Mouse (Mus musculus) heart, embryonic 14.5 days (tissue): ENCODE measurements around the gene Tmem199. TPM values are rescaled to one million over a fixed set of nuclear protein-coding genes. Genes with fewer than 3 reads are reported as not detected.

Source experiments
- ATAC-seq: fragments of 200-750 bp; cut with Nextera tagmentation; 2 replicates; pipeline ENCODE4 v1.8.0; 2017; ENCODE audit warnings: low read depth, moderate TSS enrichment; ENCODE audit not compliant: insufficient number of reproducible peaks, insufficient read depth, low FRiP score
- H3K27ac ChIP-seq, 2 experiments: fragments of 200-500 bp in 1 of 2; fragments of 300-500 bp in 1 of 2; sonication (generic) in 1 of 2; replicated peaks in 1 of 2; 2 replicates each; pipeline ENCODE4 v1.5.1; 2012 to 2014; ENCODE audit warnings: low read depth in 2 of 2, low read length in 2 of 2, control low read depth in 1 of 2, mild to moderate bottlenecking in 1 of 2, mixed read lengths in 1 of 2; ENCODE audit not compliant: control insufficient read depth in 1 of 2, insufficient read depth in 1 of 2
- H3K27me3 ChIP-seq: fragments of 300-500 bp; sonication (generic); 2 replicates; pipeline ENCODE4 v1.6.1; 2014; ENCODE audit warnings: mild to moderate bottlenecking, low read length, control low read depth; ENCODE audit not compliant: control insufficient read depth, insufficient read depth
- H3K36me3 ChIP-seq: fragments of 300-500 bp; sonication (generic); 2 replicates; pipeline ENCODE4 v1.6.1; 2014; ENCODE audit warnings: mild to moderate bottlenecking, control low read depth, low read length, mixed read lengths; ENCODE audit not compliant: control insufficient read depth, insufficient read depth
- H3K4me1 ChIP-seq, 2 experiments: fragments of 200-500 bp in 1 of 2; fragments of 300-500 bp in 1 of 2; sonication (generic) in 1 of 2; 2 replicates each; pipeline ENCODE4 v1.6.1; 2012 to 2014; ENCODE audit warnings: low read length in 2 of 2, control low read depth in 1 of 2, mixed read lengths in 1 of 2; ENCODE audit not compliant: control insufficient read depth in 2 of 2, insufficient read depth in 2 of 2
- H3K4me2 ChIP-seq: fragments of 300-500 bp; sonication (generic); 2 replicates; pipeline ENCODE4 v1.6.1; 2014; ENCODE audit warnings: mild to moderate bottlenecking, low read length
- H3K4me3 ChIP-seq, 2 experiments: fragments of 200-500 bp in 1 of 2; fragments of 300-500 bp in 1 of 2; sonication (generic) in 1 of 2; 2 replicates each; pipeline ENCODE4 v1.5.1; 2012 to 2014; ENCODE audit warnings: low read length in 2 of 2, mild to moderate bottlenecking in 2 of 2, control low read depth in 1 of 2, low read depth in 1 of 2, moderate library complexity in 1 of 2; ENCODE audit not compliant: control insufficient read depth in 1 of 2, insufficient read depth in 1 of 2
- H3K9ac ChIP-seq: fragments of 300-500 bp; sonication (generic); 2 replicates; pipeline ENCODE4 v1.6.1; 2014; ENCODE audit warnings: mild to moderate bottlenecking, low read length
- H3K9me3 ChIP-seq: fragments of 300-500 bp; sonication (generic); 2 replicates; pipeline ENCODE4 v1.6.1; 2016; ENCODE audit warnings: low read length, control low read depth; ENCODE audit not compliant: control insufficient read depth
- WGBS: fragments of 180-500 bp; shearing (Covaris S2); extraction: QIAGEN DNeasy Blood & Tissue Kit; methylation state at CpG from one replicate; pipeline ENCODE4 v1.1.7; 2014; 5-methylcytosine and 5-hydroxymethylcytosine counted together
- polyA plus RNA-seq: library from polyadenylated mRNA; unstranded; fragments of >200 nt; fragmentation: Nextera tagmentation; extraction: Ambion mirVana; gene quantifications from 2 replicates; pipeline ENCODE4 v1.2.1, GENCODE M21; 2014

Tmem199 gene
- polyA plus RNA-seq, 1 experiment from 2014 or later = 44.4 TPM

DNA sequence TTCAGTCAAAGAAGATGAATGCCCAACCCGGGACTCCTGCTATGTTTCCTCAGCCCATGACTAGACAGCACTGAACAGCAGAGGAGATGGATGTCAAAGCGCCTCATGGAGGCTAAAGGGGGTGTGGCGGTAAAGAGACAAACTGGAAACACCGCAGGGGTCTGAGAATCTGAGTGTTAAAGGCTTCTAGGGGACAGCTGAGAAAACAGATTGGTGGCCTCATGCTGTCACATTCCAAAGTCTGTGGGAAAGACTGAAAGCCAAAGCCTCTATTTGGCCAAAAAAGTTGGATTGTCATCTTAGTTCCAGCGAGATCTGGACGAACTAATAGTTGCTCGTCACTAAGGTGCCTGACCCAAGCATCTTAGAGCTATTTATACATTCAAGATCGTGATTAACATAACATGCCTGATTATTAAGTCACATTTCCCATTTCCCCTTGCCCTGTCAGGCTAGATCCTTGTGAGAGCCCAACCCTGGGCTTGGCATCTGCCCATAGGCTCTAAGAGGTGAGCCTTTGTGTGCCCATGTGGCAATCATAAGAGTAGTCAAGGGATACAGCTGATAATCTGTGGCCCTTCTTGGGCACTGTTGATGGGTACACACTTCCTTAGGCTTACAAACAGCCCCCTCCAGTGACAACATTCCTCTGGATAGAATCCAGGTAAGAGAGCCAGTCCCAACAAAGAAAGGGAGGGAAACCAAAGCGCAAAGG lies 11.4 kb upstream of the Tmem199 start:
- no peak overlapping the region for H3K9ac ChIP-seq
- WGBS = 73% methylated on average over 9 of the region's 9 CpGs
- H3K9me3 ChIP-seq = no peaks in the 10 kb centered on the region
- H3K4me3 ChIP-seq = no peak overlapping the region
- H3K27ac ChIP-seq = no peak overlapping the region
- no peaks in the 10 kb centered on the region for H3K27me3 ChIP-seq
- no peak for ATAC-seq
- H3K4me2 ChIP-seq = no peak overlapping the region
- H3K4me1 ChIP-seq = no peaks in the 10 kb centered on the region
- H3K36me3 ChIP-seq = peaks cover 100% of the 10 kb centered on the region

DNA sequence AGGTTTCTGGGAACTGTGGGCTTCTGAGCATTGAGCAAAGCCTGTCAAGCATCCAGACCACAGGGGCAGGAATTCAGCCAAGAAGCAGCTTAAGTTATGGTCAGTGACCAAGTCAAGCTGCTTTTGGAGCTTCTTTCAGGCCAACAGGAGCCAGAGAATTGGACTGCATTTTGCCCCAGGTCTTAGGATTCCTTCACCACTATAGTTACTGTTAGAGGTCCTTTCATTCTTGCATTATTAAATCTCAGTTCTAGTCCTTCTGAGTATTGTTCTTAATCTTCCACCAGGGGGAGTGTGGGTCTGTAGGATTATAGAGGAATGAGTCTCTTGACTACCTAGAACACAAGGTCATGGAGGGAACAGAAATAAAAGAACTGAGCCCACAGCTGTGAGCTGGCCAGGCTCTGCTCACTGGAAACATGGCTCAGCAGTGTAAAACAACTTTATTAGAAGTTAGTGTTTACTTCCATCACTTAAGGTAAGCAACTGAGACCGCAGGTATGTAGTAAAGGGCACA lies 10.6 kb upstream of the Tmem199 start:
- Histone ChIP-seq H3K4me2 (no peak overlapping the region), H3K4me1 (no peaks in the 10 kb centered on the region), H3K36me3 (peaks cover 100% of the 10 kb centered on the region), H3K9ac (no peak overlapping the region), H3K4me3 (no peak overlapping the region), H3K27ac (no peak overlapping the region), H3K27me3 (no peaks in the 10 kb centered on the region), H3K9me3 (no peaks in the 10 kb centered on the region)
- 100% methylated on average over 1 of the region's 1 CpGs for WGBS
- no peak for ATAC-seq

DNA sequence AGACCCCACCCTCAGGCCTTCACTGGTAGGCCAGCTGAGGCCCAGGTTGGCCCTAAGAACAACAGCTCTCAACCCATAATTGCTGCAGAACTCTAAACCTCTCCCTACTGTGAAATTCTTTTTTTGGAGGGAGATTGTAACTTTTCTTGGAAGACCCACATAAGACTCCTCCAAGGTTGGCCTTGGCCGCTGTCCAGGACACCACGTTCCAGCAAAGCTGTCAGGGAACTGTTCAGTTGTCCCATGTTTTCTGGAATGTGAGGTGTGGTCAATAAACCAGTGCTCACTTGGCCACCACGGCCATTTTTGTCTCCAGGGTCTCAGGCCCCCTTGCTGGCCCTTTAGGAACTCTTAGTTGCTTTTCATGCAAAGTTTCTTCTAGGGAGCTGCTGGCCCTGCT lies 9.9 kb upstream of the Tmem199 start:
- WGBS = 79% methylated on average over 3 of the region's 3 CpGs
- no peak for ATAC-seq
- Histone ChIP-seq H3K9me3 (no peaks in the 10 kb centered on the region), H3K9ac (no peak overlapping the region), H3K4me2 (no peak overlapping the region), H3K27me3 (no peaks in the 10 kb centered on the region), H3K4me3 (no peak overlapping the region), H3K27ac (no peak overlapping the region), H3K4me1 (no peaks in the 10 kb centered on the region), H3K36me3 (peaks cover 97% of the 10 kb centered on the region)

DNA sequence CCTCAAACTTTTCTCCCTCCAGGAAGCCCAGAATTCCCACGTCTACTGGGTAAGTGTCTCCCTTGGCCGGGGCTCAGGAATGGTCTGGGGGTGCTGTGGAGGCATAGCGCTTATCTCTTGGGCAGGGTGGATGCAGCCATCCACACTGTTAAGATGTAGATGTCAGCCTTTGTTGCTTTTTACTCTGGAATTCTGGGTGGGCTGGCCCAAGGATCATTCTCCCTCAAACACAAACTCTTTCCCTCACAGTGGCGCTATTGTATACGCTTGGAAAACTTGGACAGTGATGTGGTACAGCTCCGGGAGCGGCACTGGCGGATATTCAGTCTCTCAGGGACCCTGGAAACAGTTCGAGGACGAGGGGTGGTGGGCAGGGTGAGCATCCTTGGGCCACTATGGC lies 7.0 kb upstream of the Tmem199 start:
- no peak overlapping the region for H3K4me3 ChIP-seq
- H3K9ac ChIP-seq = no peak overlapping the region
- H3K4me1 ChIP-seq = no peaks in the 10 kb centered on the region
- WGBS = 91% methylated on average over 10 of the region's 10 CpGs
- ATAC-seq = no peak
- H3K27ac ChIP-seq = no peak overlapping the region
- H3K4me2 ChIP-seq = no peak overlapping the region
- H3K9me3 ChIP-seq = no peaks in the 10 kb centered on the region
- no peaks in the 10 kb centered on the region for H3K27me3 ChIP-seq
- H3K36me3 ChIP-seq = peaks cover 97% of the 10 kb centered on the region

DNA sequence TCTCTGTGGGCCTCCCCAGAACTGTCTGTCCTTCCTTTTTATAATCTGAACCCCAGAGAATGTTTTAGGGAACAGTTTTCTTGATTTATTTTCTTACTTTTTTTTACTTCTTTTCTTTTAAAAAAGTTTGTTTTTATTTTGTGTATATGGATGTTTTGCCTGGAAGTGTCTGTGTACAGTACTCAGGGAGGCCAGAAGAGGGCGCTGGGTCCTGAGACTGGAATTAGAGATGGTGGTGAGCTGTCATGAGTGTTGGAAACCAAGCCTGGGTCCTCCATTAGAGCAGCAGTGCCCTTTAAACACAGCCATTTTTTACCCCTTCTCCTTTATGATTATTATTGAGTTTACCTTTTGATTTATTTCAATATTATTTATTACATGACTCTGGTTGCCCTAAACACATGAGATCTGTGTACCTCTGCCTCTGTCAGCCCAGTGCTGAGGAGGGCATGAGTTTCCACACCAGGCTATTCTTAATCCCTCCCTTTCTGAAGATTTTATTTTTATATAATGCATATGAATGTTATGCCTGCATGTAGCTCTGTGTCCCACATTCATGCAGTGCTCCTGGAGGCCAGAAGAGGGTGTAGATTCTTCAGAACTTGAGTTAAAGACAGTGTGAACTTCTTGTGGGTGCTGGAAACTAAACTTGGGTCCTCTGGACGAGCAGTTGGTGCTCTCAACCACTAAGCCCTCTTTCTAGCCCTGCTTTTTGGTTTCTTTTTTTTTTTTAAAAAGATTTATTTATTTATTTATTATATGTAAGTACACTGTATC lies 3.8 kb upstream of the Tmem199 start:
- no peak overlapping the region for H3K4me3 ChIP-seq
- H3K27ac ChIP-seq = no peak overlapping the region
- peaks cover 0 to 15% of the 10 kb centered on the region in 2 experiments; a peak in 3 of 4 replicates for H3K4me1 ChIP-seq
- H3K9ac ChIP-seq = no peak overlapping the region
- H3K9me3 ChIP-seq = no peaks in the 10 kb centered on the region
- peaks cover 68% of the 10 kb centered on the region for H3K36me3 ChIP-seq
- H3K4me2 ChIP-seq = no peak overlapping the region
- H3K27me3 ChIP-seq = no peaks in the 10 kb centered on the region
- 64% methylated on average over 2 of the region's 2 CpGs for WGBS
- no peak for ATAC-seq

DNA sequence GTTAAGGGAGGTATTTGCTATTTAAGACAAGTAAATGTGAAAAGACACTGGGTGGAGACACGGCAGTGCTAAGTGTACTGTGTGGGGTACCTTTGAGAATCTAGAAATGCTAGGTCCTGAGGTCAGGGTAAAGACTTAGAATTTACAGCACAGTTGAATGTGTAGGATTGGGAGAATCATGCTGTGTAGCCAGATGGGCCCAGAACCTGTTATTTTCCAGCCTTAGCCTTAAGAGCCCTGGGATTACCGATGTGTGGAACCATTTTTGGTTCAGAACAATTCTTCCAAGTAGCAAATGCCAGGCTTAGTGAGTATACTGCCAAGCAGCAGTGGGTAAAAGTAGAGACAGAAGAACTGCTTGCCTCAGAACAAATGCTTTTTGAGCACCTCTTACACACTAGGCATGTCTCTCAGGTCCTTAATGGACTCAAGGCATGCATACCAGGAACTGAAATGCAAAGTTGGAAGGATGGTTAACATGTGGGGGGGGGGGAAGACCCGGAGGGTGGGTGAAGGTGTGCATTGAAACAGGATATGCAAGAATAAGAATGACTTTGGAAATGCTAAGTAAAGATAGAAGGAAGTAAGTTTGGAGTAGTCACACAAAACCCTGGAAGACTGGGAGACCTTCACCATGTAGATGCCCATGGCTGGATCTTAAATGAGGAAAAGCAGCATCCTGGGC lies 1.3 kb upstream of the Tmem199 start:
- H3K4me1 ChIP-seq = peaks cover 0 to 15% of the 10 kb centered on the region in 2 experiments; a peak in 3 of 4 replicates
- 74% methylated on average over 3 of the region's 3 CpGs for WGBS
- no peaks in the 10 kb centered on the region for H3K9me3 ChIP-seq
- no peak for ATAC-seq
- peak overlapping the region; percentile 89 for H3K4me2 ChIP-seq
- no peak overlapping the region for H3K27ac ChIP-seq
- H3K27me3 ChIP-seq = no peaks in the 10 kb centered on the region
- peaks cover 60% of the 10 kb centered on the region for H3K36me3 ChIP-seq
- peak overlapping the region; percentile 96 for H3K9ac ChIP-seq
- peak overlapping the region in 1 of 2 experiments; percentile 85; a peak in 2 of 4 replicates for H3K4me3 ChIP-seq

DNA sequence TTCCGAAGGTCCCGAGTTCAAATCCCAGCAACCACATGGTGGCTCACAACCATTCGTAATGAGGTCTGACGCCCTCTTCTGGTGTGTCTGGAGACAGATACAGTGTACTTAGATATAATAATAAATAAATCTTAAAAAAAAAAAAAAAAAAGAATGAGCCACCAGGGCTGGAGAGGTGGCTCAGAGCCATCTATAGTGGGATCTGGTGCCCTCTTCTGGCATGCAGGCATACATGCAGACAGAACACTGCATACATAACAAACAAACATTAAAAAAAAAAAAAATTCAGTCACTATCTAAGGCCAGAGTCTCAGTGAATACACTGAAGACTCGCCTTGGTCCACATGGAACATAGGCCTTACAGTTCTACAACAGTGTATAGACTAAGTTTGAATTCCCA lies 2.8 kb downstream of the Tmem199 start:
- H3K4me2 ChIP-seq = no peak overlapping the region
- WGBS = 74% methylated on average over 5 of the region's 5 CpGs

More for the DNA sequence above, 2.8 kb downstream of the Tmem199 start:
- no peak for ATAC-seq
- Histone ChIP-seq H3K27ac (no peak overlapping the region), H3K4me3 (no peak overlapping the region), H3K27me3 (no peaks in the 10 kb centered on the region), H3K4me1 (peaks cover 0 to 15% of the 10 kb centered on the region in 2 experiments; a peak in 3 of 4 replicates), H3K36me3 (peaks cover 50% of the 10 kb centered on the region), H3K9me3 (no peaks in the 10 kb centered on the region), H3K9ac (no peak overlapping the region)
